Mouse (Mus musculus): ENCODE measurements around the gene Rif1. TPM values are rescaled to one million over a fixed set of nuclear protein-coding genes. Genes with fewer than 3 reads are reported as not detected.

Gene Rif1
- polyA plus RNA-seq, 1 experiment from 2014 or later = 50.8 TPM

GRCm38 (mm10) chr2:52042714-52043113 is 29.9 kb upstream of the Rif1 start:
- Histone ChIP-seq H3K4me1 (peaks cover 7% of the 10 kb centered on the region; the same call in 1 of the 2 replicates), H3K27ac (replicated peaks) (no peak overlapping the region), H3K9ac (replicated peaks) (no peak overlapping the region), H3K27me3 (peaks cover 5% of the 10 kb centered on the region; the same call in 1 of the 2 replicates), H3K9me3 (no peaks in the 10 kb centered on the region), H3K36me3 (0 out of 2 replicates have a peak, but pooled peaks cover 5% of the 10 kb centered on the region), H3K4me2 (replicated peaks) (no peak overlapping the region), H3K4me3 (no peak overlapping the region)
- 72% methylated on average over 5 of the region's 5 CpGs for WGBS
- no peak for ATAC-seq (ENCODE audit: low FRiP score, low read depth)

GRCm38 (mm10) chr2:52043485-52043884 is 29.1 kb upstream of the Rif1 start:
- H3K27ac ChIP-seq (replicated peaks) = no peak overlapping the region
- WGBS = 74% methylated on average over 11 of the region's 11 CpGs
- H3K4me3 ChIP-seq = no peak overlapping the region
- no peak for ATAC-seq (ENCODE audit: low FRiP score, low read depth)
- no peaks in the 10 kb centered on the region for H3K9me3 ChIP-seq
- peaks cover 6% of the 10 kb centered on the region; the same call in 1 of the 2 replicates for H3K4me1 ChIP-seq
- peaks cover 5% of the 10 kb centered on the region; the same call in 1 of the 2 replicates for H3K27me3 ChIP-seq
- no peak overlapping the region for H3K9ac ChIP-seq (replicated peaks)
- H3K36me3 ChIP-seq = 0 out of 2 replicates have a peak, but pooled peaks cover 5% of the 10 kb centered on the region
- H3K4me2 ChIP-seq (replicated peaks) = no peak overlapping the region

- Histone ChIP-seq H3K27ac (replicated peaks) (no peak overlapping the region), H3K4me1 (no peaks in the 10 kb centered on the region), H3K4me3 (no peak overlapping the region), H3K9me3 (no peaks in the 10 kb centered on the region), H3K36me3 (0 out of 2 replicates have a peak, but pooled peaks cover 6% of the 10 kb centered on the region), H3K27me3 (peaks cover 5% of the 10 kb centered on the region; the same call in 1 of the 2 replicates), H3K9ac (replicated peaks) (no peak overlapping the region), H3K4me2 (replicated peaks) (no peak overlapping the region)
- 87% methylated on average over 5 of the region's 5 CpGs for WGBS
- no peak for ATAC-seq (ENCODE audit: low FRiP score, low read depth)
These were observed 26.6 kb upstream of the Rif1 start for GRCm38 (mm10) chr2:52046032-52046431.

- Histone ChIP-seq H3K9ac (replicated peaks) (no peak overlapping the region), H3K9me3 (no peaks in the 10 kb centered on the region), H3K27ac (replicated peaks) (no peak overlapping the region), H3K4me2 (replicated peaks) (no peak overlapping the region), H3K4me3 (no peak overlapping the region), H3K36me3 (0 out of 2 replicates have a peak, but pooled peaks cover 10% of the 10 kb centered on the region), H3K27me3 (no peaks in the 10 kb centered on the region), H3K4me1 (no peaks in the 10 kb centered on the region)
- ATAC-seq (ENCODE audit: low FRiP score, low read depth) = no peak
- WGBS = 93% methylated on average over 11 of the region's 11 CpGs
These were observed 21.8 kb upstream of the Rif1 start for GRCm38 (mm10) chr2:52050823-52051222.

- WGBS = 77% methylated on average over 4 of the region's 4 CpGs
- Histone ChIP-seq H3K4me3 (no peak overlapping the region), H3K9me3 (no peaks in the 10 kb centered on the region)
These were observed 20.3 kb upstream of the Rif1 start for GRCm38 (mm10) chr2:52052335-52052734.

GRCm38 (mm10) chr2:52053502-52053901 is 19.1 kb upstream of the Rif1 start:
- no peak for ATAC-seq (ENCODE audit: low FRiP score, low read depth)
- H3K4me1 ChIP-seq = no peaks in the 10 kb centered on the region
- H3K4me2 ChIP-seq (replicated peaks) = no peak overlapping the region
- no peaks in the 10 kb centered on the region for H3K27me3 ChIP-seq
- 0 out of 2 replicates have a peak, but pooled peaks cover 6% of the 10 kb centered on the region for H3K36me3 ChIP-seq
- no peak overlapping the region for H3K4me3 ChIP-seq
- no peak overlapping the region for H3K27ac ChIP-seq (replicated peaks)
- 63% methylated on average over 5 of the region's 5 CpGs for WGBS
- no peaks in the 10 kb centered on the region for H3K9me3 ChIP-seq
- no peak overlapping the region for H3K9ac ChIP-seq (replicated peaks)

More at GRCm38 (mm10) chr2:52052335-52052734, 20.3 kb upstream of the Rif1 start:
- H3K4me1 ChIP-seq = no peaks in the 10 kb centered on the region
- no peak for ATAC-seq (ENCODE audit: low FRiP score, low read depth)
- H3K27me3 ChIP-seq = no peaks in the 10 kb centered on the region
- no peak overlapping the region for H3K27ac ChIP-seq (replicated peaks)
- no peak overlapping the region for H3K4me2 ChIP-seq (replicated peaks)
- 0 out of 2 replicates have a peak, but pooled peaks cover 6% of the 10 kb centered on the region for H3K36me3 ChIP-seq
- no peak overlapping the region for H3K9ac ChIP-seq (replicated peaks)

GRCm38 (mm10) chr2:52055616-52056015 is 17.0 kb upstream of the Rif1 start:
- H3K36me3 ChIP-seq = 0 out of 2 replicates have a peak, but pooled peaks cover 6% of the 10 kb centered on the region
- H3K9ac ChIP-seq (replicated peaks) = no peak overlapping the region
- no peak overlapping the region for H3K4me2 ChIP-seq (replicated peaks)
- ATAC-seq (ENCODE audit: low FRiP score, low read depth) = no peak
- H3K9me3 ChIP-seq = no peaks in the 10 kb centered on the region
- WGBS = 32% methylated on average over 4 of the region's 4 CpGs
- no peaks in the 10 kb centered on the region for H3K27me3 ChIP-seq
- H3K4me3 ChIP-seq = no peak overlapping the region
- H3K4me1 ChIP-seq = no peaks in the 10 kb centered on the region
- no peak overlapping the region for H3K27ac ChIP-seq (replicated peaks)

GRCm38 (mm10) chr2:52057099-52057498 is 15.5 kb upstream of the Rif1 start:
- no peaks in the 10 kb centered on the region for H3K27me3 ChIP-seq
- H3K4me3 ChIP-seq = no peak overlapping the region
- no peaks in the 10 kb centered on the region for H3K36me3 ChIP-seq
- no peak overlapping the region for H3K4me2 ChIP-seq (replicated peaks)
- no peak overlapping the region for H3K9ac ChIP-seq (replicated peaks)
- H3K27ac ChIP-seq (replicated peaks) = no peak overlapping the region
- no peaks in the 10 kb centered on the region for H3K4me1 ChIP-seq
- 76% methylated on average over 1 of the region's 1 CpGs for WGBS
- no peaks in the 10 kb centered on the region for H3K9me3 ChIP-seq
- no peak for ATAC-seq (ENCODE audit: low FRiP score, low read depth)

- Histone ChIP-seq H3K4me1 (no peaks in the 10 kb centered on the region), H3K27me3 (no peaks in the 10 kb centered on the region), H3K4me2 (replicated peaks) (no peak overlapping the region), H3K9ac (replicated peaks) (no peak overlapping the region), H3K27ac (replicated peaks) (no peak overlapping the region), H3K9me3 (no peaks in the 10 kb centered on the region), H3K4me3 (no peak overlapping the region), H3K36me3 (no peaks in the 10 kb centered on the region)
- no peak for ATAC-seq (ENCODE audit: low FRiP score, low read depth)
These were observed 15.0 kb upstream of the Rif1 start for GRCm38 (mm10) chr2:52057681-52058080.

GRCm38 (mm10) chr2:52068641-52069040 is 4.0 kb upstream of the Rif1 start:
- no peak overlapping the region for H3K27ac ChIP-seq (replicated peaks)
- WGBS = 69% methylated on average over 1 of the region's 1 CpGs
- no peak overlapping the region for H3K4me2 ChIP-seq (replicated peaks)
- H3K9me3 ChIP-seq = no peaks in the 10 kb centered on the region
- H3K36me3 ChIP-seq = no peaks in the 10 kb centered on the region
- no peak overlapping the region for H3K9ac ChIP-seq (replicated peaks)
- no peak for ATAC-seq (ENCODE audit: low FRiP score, low read depth)
- peaks cover 10% of the 10 kb centered on the region for H3K4me1 ChIP-seq
- no peak overlapping the region for H3K4me3 ChIP-seq
- no peaks in the 10 kb centered on the region for H3K27me3 ChIP-seq

GRCm38 (mm10) chr2:52070816-52071215 is 1.8 kb upstream of the Rif1 start:
- Histone ChIP-seq H3K27me3 (no peaks in the 10 kb centered on the region), H3K4me3 (no peak overlapping the region), H3K4me2 (replicated peaks) (no peak overlapping the region), H3K36me3 (peaks cover 6% of the 10 kb centered on the region; the same call in 1 of the 2 replicates), H3K9ac (replicated peaks) (no peak overlapping the region), H3K27ac (replicated peaks) (no peak overlapping the region), H3K4me1 (peaks cover 15% of the 10 kb centered on the region), H3K9me3 (no peaks in the 10 kb centered on the region)
- no peak for ATAC-seq (ENCODE audit: low FRiP score, low read depth)
- 91% methylated on average over 5 of the region's 5 CpGs for WGBS

GRCm38 (mm10) chr2:52071241-52071991 is 1.2 kb upstream of the Rif1 start:
- no peak for ATAC-seq (ENCODE audit: low FRiP score, low read depth)
- Histone ChIP-seq H3K9me3 (no peaks in the 10 kb centered on the region), H3K27ac (replicated peaks) (no peak overlapping the region), H3K4me2 (replicated peaks) (peak overlapping the region; percentile 63), H3K9ac (replicated peaks) (no peak overlapping the region), H3K4me1 (peaks cover 15% of the 10 kb centered on the region), H3K4me3 (peak overlapping the region; percentile 96; the same call in 1 of the 2 replicates), H3K36me3 (peaks cover 12% of the 10 kb centered on the region; the same call in 1 of the 2 replicates), H3K27me3 (no peaks in the 10 kb centered on the region)
- 16% methylated on average over 13 of the region's 13 CpGs for WGBS

Data from midbrain, embryonic 12.5 days (tissue).